Mouse (Mus musculus): ENCODE results near the gene Chrm2.

DNA sequence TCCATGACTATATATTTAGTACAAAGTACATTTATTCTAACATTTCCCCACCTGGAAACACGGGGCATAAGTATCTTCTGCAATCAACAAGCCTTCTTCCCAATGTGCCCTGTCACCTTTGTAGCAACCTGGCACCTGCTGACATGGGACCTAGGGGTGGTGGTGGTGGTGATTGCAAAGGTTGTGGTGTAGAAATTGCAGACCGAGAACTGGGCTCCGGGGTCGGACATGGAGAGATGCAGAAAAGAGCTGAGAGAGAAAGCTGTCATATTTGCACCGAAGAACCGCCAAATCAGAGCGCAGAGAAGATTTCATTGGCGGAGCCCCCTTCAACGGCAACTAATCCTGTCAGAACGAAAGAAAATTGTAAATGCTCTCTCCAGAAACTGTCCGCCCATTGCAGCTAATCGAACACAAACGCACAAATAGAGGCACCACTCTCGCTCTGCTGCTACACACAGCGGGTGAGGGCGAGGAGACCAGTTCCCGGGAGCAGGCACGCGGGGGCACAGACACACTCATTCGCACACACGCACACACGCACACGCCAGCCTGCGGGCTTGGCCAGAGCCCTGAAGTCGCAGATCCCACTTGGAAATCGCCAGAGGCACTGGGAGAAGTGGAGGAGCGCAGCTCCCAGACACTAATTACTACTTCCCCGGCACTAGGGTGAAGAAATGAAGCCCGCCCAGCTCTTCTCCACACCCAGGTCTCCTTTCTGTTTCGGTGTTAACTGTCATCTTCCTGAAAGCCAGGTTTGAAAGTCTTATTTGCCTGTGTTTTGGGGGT is at the start of gene Chrm2:
- TF ChIP-seq CTCF (IDR thresholded peaks at IDR 0.05; ENCODE audit: borderline replicate concordance, extremely low read depth, insufficient read depth, insufficient read length), result no peak
- no peak for TF ChIP-seq POLR2A (IDR thresholded peaks at IDR 0.05; ENCODE audit: borderline replicate concordance, extremely low read depth, insufficient read depth, insufficient read length, poor library complexity, severe bottlenecking)

Measured in brain, embryonic 14.5 days (tissue).